Mouse (Mus musculus): Measurements from ENCODE around the gene Samd14. TPM values are rescaled to one million over a fixed set of nuclear protein-coding genes. Genes with fewer than 3 reads are reported as not detected.
"Not testable (repeated sequence)": the region's sequence is repeated elsewhere in the genome, so short reads cannot be mapped to it uniquely, and the experiment has no call there.

Samd14 gene
- polyA plus RNA-seq, 1 experiment from 2014 or later, result 33.9 TPM

DNA sequence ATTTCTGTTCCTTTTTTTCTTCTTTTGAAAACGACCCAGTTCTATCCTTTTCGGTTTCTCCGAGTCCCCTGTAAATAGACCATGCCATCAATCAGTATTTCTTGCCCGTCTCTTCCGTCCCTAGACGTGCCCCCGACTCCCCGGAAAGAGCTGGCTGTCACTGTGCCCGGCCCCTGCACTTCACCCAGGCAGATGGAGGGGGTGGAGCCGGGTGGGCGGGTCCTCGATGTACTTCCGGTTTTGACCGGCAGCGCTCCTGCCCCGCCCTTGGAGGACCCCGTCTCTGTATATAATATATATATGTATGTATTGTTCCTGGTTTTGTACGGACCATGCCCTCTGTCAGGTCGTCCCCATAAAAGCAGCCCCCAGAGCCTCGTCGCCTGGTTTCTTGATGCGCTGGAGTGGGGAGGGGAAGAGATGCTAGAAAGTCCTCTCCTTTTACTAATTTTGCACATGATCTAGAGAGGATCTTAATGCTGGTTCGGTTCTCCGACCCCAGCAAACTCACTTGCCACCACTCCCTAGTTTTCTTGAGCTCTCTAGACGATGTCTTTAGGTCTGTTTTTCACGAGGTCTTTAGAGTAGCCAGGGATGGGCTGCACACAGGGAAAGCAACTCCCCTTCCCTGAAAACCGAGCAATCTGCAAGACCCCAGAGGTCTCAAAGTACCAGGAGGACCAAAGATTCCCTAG is 3.0 kb upstream of the Samd14 start:
- Histone ChIP-seq H3K9me3 (replicated peaks) (no peaks in the 10 kb centered on the region), H3K27ac (replicated peaks) (peak overlapping the region; percentile 100), H3K4me3 (replicated peaks) (peak overlapping the region; percentile 60), H3K4me1 (replicated peaks) (peaks cover 77% of the 10 kb centered on the region), H3K4me2 (peak overlapping the region; percentile 88), H3K27me3 (peaks cover 12% of the 10 kb centered on the region), H3K36me3 (replicated peaks) (peaks cover 42% of the 10 kb centered on the region), H3K9ac (peak overlapping the region; percentile 51)
- peak; percentile 42 for ATAC-seq (ENCODE audit: insufficient read depth)
- WGBS (ENCODE audit: insufficient replicate concordance), result 1% methylated on average over 27 of the region's 27 CpGs

DNA sequence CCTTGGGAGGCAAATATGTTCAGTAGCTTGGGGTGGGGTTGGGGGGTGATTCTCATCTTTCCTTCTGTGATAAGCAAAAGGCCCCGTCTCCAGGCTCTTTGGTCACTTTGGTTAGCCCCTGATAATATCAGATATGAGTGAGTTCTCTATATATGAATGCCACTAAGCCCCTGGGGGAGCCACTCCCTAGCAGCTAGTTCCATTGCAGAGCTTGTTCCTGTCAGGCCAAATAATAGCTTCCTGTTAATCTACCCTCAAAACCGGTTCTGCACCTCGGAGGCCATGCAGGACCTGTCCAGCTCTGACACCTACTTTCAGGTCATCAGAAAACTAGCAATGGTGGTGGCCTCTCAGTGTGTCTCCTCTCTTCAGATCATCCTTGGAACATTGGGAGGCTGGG is 2.3 kb upstream of the Samd14 start:
- peak overlapping the region; percentile 100 for H3K27ac ChIP-seq (replicated peaks)
- H3K9me3 ChIP-seq (replicated peaks), result no peaks in the 10 kb centered on the region
- H3K27me3 ChIP-seq, result peaks cover 17% of the 10 kb centered on the region
- ATAC-seq (ENCODE audit: insufficient read depth), result no peak
- H3K4me1 ChIP-seq (replicated peaks), result peaks cover 77% of the 10 kb centered on the region
- 10% methylated on average over 3 of the region's 3 CpGs for WGBS (ENCODE audit: insufficient replicate concordance)
- 0 out of 2 replicates have a peak overlapping the region, but pooled peaks have one; percentile 60 for H3K4me3 ChIP-seq (replicated peaks)
- peaks cover 35% of the 10 kb centered on the region for H3K36me3 ChIP-seq (replicated peaks)
- peak overlapping the region; percentile 88 for H3K4me2 ChIP-seq
- H3K9ac ChIP-seq, result peak overlapping the region; percentile 51; the same call in 1 of the 2 replicates

DNA sequence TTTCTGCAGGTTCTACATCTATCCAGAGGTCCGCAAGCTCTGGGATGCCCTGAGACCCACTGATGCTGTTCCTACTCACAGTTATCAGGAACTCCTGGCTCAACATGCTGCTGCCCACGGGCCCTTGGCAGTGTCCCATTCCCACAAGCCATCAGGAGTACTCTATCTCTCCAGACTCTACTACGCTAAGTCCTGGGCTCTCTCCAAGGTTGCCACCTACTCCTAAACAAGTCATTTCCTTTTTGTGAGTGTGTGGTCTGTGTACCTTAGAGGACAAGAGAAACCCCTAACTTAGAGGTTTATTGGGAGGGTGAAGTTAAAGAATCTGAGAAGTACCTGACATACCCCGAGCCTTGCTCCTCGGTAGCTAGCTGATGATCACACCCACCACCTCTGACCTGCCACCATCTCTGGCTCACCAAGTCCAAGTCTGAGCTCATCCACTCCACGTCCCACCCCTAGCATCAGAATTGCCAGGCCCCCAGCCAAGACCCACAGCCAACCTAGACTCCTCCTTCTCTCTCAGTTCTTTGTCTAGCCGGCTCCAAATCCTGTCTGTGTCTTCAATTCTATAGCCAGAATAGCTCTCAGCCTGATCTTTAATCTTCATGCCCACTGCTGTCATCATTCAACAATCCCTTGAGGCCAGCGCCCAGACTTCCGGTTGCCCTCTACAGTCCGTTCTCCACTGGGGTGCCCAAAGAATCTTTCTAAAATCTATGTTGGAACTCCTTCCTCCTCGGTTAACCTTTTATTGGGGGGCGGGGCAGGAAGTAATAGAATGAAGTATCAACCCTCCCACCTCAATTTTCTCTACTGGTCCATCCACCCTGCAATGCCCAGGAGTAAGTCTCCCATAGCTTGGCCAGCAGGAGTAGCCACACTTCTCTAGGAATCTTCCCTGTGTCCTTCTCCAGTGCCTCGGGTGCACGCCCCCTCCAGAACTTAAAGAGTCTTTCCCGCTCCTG is 734 bp upstream of the Samd14 start:
- H3K27me3 ChIP-seq, result peaks cover 21% of the 10 kb centered on the region
- peaks cover 77% of the 10 kb centered on the region for H3K4me1 ChIP-seq (replicated peaks)
- peak overlapping the region; percentile 100 for H3K27ac ChIP-seq (replicated peaks)
- H3K4me3 ChIP-seq (replicated peaks), result peak overlapping the region; percentile 78
- H3K9ac ChIP-seq, result peak overlapping the region; percentile 95
- H3K4me2 ChIP-seq, result peak overlapping the region; percentile 89
- ATAC-seq (ENCODE audit: insufficient read depth), result no peak
- H3K9me3 ChIP-seq (replicated peaks), result no peaks in the 10 kb centered on the region
- peaks cover 28% of the 10 kb centered on the region for H3K36me3 ChIP-seq (replicated peaks)
- 26% methylated on average over 15 of the region's 15 CpGs for WGBS (ENCODE audit: insufficient replicate concordance)

DNA sequence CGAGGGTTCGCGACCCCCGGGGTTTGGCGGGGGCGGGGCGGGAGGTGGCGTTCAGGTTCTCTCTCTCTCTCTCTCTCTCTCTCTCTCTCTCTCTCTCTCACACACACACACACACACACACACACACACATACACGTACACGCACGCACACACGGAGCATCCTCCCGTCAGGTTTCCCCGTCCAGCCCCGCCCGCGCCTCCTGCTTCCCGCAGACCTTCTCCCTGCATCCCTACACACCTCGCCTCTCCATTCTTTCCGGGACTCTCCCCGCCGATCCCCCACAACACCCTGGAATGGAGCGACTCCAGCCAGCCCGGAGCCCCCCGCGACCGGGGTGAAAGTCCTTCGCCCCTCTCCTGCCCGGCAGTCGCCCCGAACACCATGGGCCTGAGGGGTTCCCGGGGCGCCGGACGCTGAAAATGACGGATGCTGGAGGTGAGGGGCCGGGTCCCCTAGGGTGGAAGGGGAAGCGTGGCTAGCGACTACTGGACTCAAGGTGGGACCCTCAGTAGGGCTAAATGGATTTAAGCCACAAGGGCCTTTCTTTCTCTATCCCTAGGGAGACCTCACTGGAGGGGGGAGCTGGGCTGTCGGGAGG is 561 bp downstream of the Samd14 start:
- H3K4me2 ChIP-seq, result peak overlapping the region; percentile 89
- peaks cover 79% of the 10 kb centered on the region for H3K4me1 ChIP-seq (replicated peaks)
- WGBS (ENCODE audit: insufficient replicate concordance), result 2% methylated on average over 37 of the region's 40 CpGs
- no peak for ATAC-seq (ENCODE audit: insufficient read depth)
- H3K4me3 ChIP-seq (replicated peaks), result peak overlapping the region; percentile 78
- H3K27me3 ChIP-seq, result peaks cover 21% of the 10 kb centered on the region
- peak overlapping the region; percentile 100 for H3K27ac ChIP-seq (replicated peaks)
- H3K36me3 ChIP-seq (replicated peaks), result peaks cover 28% of the 10 kb centered on the region
- no peaks in the 10 kb centered on the region for H3K9me3 ChIP-seq (replicated peaks)
- peak overlapping the region; percentile 95 for H3K9ac ChIP-seq

DNA sequence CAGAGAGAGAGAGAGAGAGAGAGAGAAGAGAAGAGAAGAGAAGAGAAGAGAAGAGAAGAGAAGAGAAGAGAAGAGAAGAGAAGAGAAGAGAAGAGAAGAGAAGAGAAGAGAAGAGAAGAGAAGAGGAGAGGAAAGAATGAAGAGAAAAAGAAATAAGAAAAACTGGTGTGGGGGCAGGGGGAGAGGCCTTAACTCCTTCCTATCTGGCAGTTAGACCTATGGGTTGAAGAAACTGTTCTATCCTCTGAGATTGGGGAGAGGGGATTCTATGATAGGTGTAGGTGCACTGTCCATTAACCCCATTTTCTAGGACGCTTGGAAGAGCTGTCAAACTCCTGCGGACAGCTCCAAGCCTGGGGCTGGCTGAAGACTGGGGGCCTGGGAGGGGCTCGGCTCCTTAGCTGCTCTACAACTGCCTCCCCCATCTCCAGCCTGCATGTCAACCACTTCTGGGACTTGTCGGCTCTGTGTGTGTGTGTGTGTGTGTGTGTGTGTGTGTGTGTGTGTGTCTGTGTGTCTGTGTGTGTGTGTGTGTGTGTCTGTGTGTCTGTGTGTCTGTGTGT is 1.2 kb downstream of the Samd14 start:
- Histone ChIP-seq H3K4me2 (peak overlapping the region; percentile 89), H3K36me3 (replicated peaks) (peaks cover 28% of the 10 kb centered on the region), H3K27me3 (peaks cover 21% of the 10 kb centered on the region), H3K9ac (peak overlapping the region; percentile 95), H3K27ac (replicated peaks) (peak overlapping the region; percentile 100), H3K4me3 (replicated peaks) (peak overlapping the region; percentile 78), H3K4me1 (replicated peaks) (peaks cover 79% of the 10 kb centered on the region)
- 16% methylated on average over 4 of the region's 4 CpGs for WGBS (ENCODE audit: insufficient replicate concordance)
- not testable (repeated sequence) for ATAC-seq (ENCODE audit: insufficient read depth); H3K9me3 ChIP-seq (replicated peaks)

DNA sequence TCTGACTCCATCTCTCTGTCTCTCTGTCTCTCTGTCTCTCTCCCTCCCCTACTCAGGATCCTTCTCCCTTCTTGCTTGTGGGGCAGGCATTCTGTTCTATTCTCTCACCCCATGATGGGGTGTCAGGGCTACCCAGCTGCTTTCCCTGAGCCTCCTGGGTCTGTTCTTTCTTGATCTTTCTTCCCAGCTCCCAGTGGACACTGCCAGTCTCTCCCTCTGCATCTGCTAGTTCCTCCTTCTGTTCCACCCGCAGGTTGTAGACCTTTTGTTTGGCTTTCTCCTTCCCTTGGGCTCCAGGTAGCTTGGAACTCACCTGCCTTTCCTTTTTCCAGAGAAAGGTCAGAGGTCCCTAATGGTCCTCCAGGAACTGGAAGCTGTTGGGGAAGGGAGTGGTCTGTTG is 1.7 kb downstream of the Samd14 start:
- Histone ChIP-seq H3K9me3 (replicated peaks) (no peaks in the 10 kb centered on the region), H3K4me1 (replicated peaks) (peaks cover 79% of the 10 kb centered on the region), H3K4me2 (peak overlapping the region; percentile 89), H3K27ac (replicated peaks) (peak overlapping the region; percentile 100), H3K27me3 (peaks cover 21% of the 10 kb centered on the region), H3K36me3 (replicated peaks) (peaks cover 32% of the 10 kb centered on the region), H3K4me3 (replicated peaks) (peak overlapping the region; percentile 78), H3K9ac (peak overlapping the region; percentile 95)
- 9% methylated on average over 1 of the region's 1 CpGs for WGBS (ENCODE audit: insufficient replicate concordance)
- no peak for ATAC-seq (ENCODE audit: insufficient read depth)

DNA sequence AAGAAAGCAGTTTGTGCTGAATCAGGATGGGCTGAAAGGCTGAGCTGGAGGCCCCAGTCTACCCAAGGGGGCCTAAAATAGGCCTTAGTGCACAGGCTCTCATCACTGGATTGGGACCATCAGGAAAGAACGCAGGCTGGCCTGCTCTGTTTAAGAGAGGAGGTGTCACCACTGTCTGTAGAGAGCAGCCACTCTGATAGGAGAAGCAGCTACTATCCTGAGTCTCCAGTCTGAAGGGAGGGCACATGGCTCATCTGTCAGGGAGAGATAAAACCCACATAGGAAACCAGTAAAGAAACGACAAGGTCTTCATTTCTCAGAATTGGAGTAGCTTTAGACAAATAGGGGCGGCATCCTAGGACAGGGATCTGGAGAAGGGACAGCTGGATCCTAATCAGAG is 2.4 kb downstream of the Samd14 start:
- Histone ChIP-seq H3K4me3 (replicated peaks) (peak overlapping the region; percentile 78), H3K4me1 (replicated peaks) (peaks cover 78% of the 10 kb centered on the region), H3K4me2 (peak overlapping the region; percentile 89)

DNA sequence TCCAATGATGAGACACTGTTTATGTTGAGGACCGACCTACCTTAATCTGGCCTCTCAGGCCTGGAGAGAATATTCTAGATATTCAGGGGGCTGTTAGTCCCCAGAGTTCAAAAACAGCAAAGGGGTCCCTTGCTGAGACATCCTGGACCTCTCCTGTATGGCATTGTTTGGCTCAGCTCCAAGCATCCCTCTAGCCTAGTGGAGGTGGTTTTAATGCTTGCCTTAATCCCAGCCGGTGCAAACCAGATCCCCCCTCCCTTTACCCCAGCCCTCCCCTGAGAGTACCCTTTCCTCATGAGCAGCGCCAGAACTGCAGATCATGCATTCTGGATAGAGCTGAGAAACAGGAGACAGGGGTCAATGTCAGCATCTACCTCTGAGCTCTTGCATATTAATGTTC is 2.8 kb downstream of the Samd14 start:
- H3K9ac ChIP-seq, result peak overlapping the region; percentile 74
- peaks cover 74% of the 10 kb centered on the region for H3K4me1 ChIP-seq (replicated peaks)
- peaks cover 43% of the 10 kb centered on the region for H3K36me3 ChIP-seq (replicated peaks)
- H3K27ac ChIP-seq (replicated peaks), result peak overlapping the region; percentile 100
- H3K27me3 ChIP-seq, result peaks cover 21% of the 10 kb centered on the region
- H3K4me2 ChIP-seq, result peak overlapping the region; percentile 89
- H3K9me3 ChIP-seq (replicated peaks), result no peaks in the 10 kb centered on the region
- ATAC-seq (ENCODE audit: insufficient read depth), result no peak
- 21% methylated on average over 3 of the region's 3 CpGs for whole genome bisulfite sequencing (ENCODE audit: insufficient replicate concordance)
- peak overlapping the region; percentile 78 for H3K4me3 ChIP-seq (replicated peaks)

More for the DNA sequence above, 2.4 kb downstream of the Samd14 start:
- peaks cover 21% of the 10 kb centered on the region for H3K27me3 ChIP-seq
- H3K9me3 ChIP-seq (replicated peaks), result no peaks in the 10 kb centered on the region
- peak overlapping the region; percentile 100 for H3K27ac ChIP-seq (replicated peaks)
- peak; percentile 97 for ATAC-seq (ENCODE audit: insufficient read depth)
- 10% methylated on average over 3 of the region's 3 CpGs for WGBS (ENCODE audit: insufficient replicate concordance)
- H3K36me3 ChIP-seq (replicated peaks), result peaks cover 39% of the 10 kb centered on the region
- H3K9ac ChIP-seq, result peak overlapping the region; percentile 95

DNA sequence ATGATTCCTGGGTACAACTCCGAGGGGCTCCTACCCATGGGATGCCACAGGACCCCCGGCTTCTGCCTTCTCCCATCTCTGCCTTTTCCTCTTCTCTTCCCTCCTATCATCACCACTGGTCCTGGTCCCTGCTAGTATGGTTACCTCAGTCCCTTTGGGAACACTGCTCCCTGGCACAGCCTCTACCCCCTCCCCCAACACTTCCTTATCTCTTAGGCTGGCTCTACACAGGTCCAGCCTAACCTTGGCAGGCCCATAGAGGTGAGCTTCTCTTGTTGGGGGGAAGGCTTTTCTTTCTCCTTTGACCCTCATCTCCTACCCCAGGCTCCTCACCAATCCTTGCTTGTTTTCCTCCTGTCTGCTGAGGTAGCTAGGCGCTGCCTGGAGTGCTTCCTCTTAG is 5.8 kb downstream of the Samd14 start:
- H3K36me3 ChIP-seq (replicated peaks), result peaks cover 72% of the 10 kb centered on the region
- no peak for ATAC-seq (ENCODE audit: insufficient read depth)
- 0 out of 2 replicates have a peak overlapping the region, but pooled peaks have one; percentile 15 for H3K4me3 ChIP-seq (replicated peaks)
- WGBS (ENCODE audit: insufficient replicate concordance), result 75% methylated on average over 3 of the region's 3 CpGs
- peaks cover 26% of the 10 kb centered on the region for H3K27me3 ChIP-seq
- peak overlapping the region; percentile 54 for H3K4me2 ChIP-seq
- H3K27ac ChIP-seq (replicated peaks), result peak overlapping the region; percentile 61
- no peaks in the 10 kb centered on the region for H3K9me3 ChIP-seq (replicated peaks)
- peak overlapping the region; percentile 25; the same call in 1 of the 2 replicates for H3K9ac ChIP-seq
- H3K4me1 ChIP-seq (replicated peaks), result peaks cover 61% of the 10 kb centered on the region

DNA sequence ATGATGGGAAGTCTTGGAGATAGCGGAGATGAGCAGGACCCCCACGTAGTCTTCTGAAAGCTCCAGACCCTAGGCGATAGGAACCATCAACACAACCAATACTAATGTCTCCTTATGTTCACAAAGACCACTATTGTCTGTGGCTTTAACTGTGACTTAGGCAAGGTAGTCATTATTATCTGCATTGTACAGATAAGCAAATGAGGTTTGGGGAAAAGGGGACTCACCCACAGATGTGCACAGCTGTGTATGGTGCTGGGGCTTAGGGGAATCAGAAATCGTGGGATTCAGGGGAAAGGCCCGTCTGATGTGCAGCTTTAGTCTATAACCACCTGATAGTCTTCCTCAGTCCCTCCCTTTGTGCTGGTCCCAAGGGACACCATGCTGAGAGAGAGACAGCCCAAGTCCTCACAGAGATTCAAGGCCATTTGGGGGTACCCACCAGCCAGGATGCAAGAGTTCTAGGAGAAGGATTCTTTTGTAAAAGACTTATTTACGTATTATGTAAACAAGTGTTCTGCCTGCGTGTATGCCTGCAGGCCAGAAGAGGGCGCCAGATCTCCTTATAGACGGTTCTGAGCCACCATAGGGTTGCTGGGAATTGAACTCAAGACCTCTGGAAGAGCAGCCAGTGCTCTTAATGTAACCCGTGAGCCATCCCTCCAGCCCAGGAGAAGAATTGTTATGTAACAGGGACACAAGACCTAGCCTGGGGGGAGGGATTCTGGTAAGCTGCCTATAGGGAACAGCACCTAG is 12.7 kb downstream of the Samd14 start:
- H3K4me2 ChIP-seq, result no peak overlapping the region
- no peaks in the 10 kb centered on the region for H3K9me3 ChIP-seq (replicated peaks)
- H3K27me3 ChIP-seq, result peaks cover 12% of the 10 kb centered on the region
- no peak for ATAC-seq (ENCODE audit: insufficient read depth)
- H3K9ac ChIP-seq, result no peak overlapping the region
- H3K27ac ChIP-seq (replicated peaks), result peak overlapping the region; percentile 41; the same call in 1 of the 2 replicates
- H3K4me3 ChIP-seq (replicated peaks), result no peak overlapping the region
- peaks cover 39% of the 10 kb centered on the region for H3K4me1 ChIP-seq (replicated peaks)
- peaks cover 88% of the 10 kb centered on the region for H3K36me3 ChIP-seq (replicated peaks)
- WGBS (ENCODE audit: insufficient replicate concordance), result 61% methylated on average over 10 of the region's 10 CpGs

Measured in liver, embryonic 15.5 days (tissue).